Mouse (Mus musculus) brain, embryonic 14.5 days (tissue): ENCODE data around the gene Sem1. TPM values are rescaled to one million over a fixed set of nuclear protein-coding genes. Genes with fewer than 3 reads are reported as not detected.

Experiments
- DNase-seq: peaks from one replicate; pipeline ENCODE4 v3.0.0-alpha.2; 2011; ENCODE audit warnings: low read depth
- CTCF ChIP-seq: fragments of 200-500 bp; IDR thresholded peaks from 2 replicates; pipeline ENCODE4 v1.5.1; 2012; ENCODE audit warnings: inconsistent platforms, mild to moderate bottlenecking, moderate library complexity, borderline replicate concordance; ENCODE audit not compliant: insufficient read depth, insufficient read length; ENCODE audit errors: extremely low read depth
- POLR2A ChIP-seq: fragments of 200-500 bp; IDR thresholded peaks from 2 replicates; pipeline ENCODE4 v1.6.1; 2012; ENCODE audit warnings: mild to moderate bottlenecking, inconsistent platforms, borderline replicate concordance; ENCODE audit not compliant: poor library complexity, insufficient read depth, insufficient read length, severe bottlenecking; ENCODE audit errors: extremely low read depth
- polyA plus RNA-seq: library from polyadenylated mRNA; depleted of rRNA; stranded (reverse); fragments of >200 nt; gene quantifications from 2 replicates; pipeline ENCODE4 v1.2.3, GENCODE M21; 2012; rRNA removed

Gene Sem1
- 72.6 and 91.5 TPM in 2 replicates for polyA plus RNA-seq

GRCm38 (mm10) chr6:6578304-6579149, at the start of gene Sem1:
Sem1 (minus strand) TSS chr6:6578663.
- DNase-seq = peak; percentile 98
- TF ChIP-seq POLR2A (peak; percentile 56; the same call in 1 of the 2 replicates), CTCF (no peak)

DNA sequence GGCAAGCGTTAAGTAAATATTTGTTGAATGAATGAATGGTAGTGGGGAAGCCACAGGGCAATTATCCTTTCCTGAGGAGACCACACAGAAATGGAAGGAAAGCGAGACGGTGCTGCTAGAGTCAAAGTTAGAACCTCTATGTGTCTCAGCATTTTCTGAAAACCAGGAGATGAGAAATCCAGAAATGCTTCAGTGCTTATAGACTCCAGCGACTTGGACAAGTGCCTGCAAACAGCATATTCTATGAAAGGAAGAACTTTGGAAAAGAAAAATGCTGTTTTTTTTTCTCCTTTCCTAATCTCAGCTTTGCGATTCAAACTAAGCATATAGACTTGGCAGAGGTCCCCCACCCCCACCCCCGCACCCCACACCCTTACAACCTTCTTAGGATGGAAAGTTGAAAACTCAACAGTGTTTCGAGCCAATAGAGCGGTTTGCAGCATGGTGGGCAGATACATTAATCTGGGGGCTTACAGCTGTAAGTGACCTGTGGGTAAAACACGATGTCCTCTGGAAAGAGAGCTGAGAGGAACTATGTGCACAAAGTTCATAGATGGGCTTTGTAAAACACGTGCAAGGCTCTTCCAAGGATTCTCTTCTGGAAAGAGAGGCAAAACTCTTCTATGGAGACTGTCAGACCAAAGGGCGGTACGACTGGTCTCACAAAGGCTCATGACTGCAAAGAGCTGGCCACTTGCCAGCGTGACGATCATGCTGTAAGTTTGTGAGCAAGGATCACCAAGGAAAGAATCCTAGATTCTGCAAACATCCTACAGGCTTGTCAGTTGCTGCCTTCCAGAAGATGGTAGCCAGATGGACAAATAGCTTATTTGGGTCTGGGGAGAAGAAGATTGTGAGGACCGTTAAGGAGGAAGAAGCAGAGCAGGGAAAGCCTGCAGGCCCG, 44.6 kb upstream of the Sem1 start:
- no peak for TF ChIP-seq POLR2A
- TF ChIP-seq CTCF = no peak
- DNase-seq = peak; percentile 77

DNA sequence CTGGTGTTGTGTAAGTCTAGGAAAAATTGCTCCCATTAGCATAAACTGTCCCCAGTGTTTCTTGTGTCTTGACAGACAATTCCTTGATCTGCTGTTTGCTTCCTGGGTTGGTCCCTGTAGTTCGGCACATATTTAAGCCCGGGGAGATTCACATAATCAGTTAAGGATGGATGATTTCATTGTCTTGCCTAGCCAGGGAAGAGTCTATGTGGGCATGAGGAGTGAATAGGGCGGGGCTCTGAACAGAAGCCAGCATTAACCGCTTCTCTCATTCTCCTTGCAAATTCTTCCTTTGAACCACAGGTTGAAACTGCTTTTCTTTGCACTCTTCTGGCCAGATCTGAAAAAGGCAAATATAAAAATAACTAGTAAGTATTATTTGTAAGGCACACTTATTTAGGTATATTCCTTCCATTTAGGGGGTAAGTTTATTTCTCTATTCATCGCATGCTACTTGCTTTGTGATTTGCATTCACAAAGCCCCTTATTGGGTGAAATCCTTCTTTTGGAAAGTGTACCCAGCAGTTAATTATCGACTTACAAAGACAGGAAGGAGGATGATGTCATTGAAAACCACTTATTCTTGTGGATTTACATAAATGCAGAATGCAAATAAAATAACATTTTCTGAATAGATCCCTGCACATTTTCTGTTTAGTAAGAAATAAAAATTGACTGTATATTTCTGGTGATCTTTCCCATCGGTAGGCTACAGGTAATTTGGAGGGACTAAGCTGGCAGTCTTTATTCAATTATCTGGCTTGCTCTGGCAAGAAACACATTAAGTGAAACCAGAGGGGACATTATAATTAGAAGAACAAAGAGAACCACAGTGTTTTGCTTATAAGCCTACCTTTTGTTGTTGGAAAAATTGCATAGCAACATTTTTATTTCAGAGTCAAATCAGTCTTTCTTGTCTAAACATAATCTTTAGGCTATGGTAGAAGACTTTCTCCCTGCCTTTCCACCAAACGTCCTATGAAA, 25.4 kb upstream of the Sem1 start:
- TF ChIP-seq CTCF (no peak), POLR2A (no peak)
- DNase-seq = peak; percentile 90

- no peak for TF ChIP-seq CTCF
- TF ChIP-seq POLR2A = no peak
- no peak for DNase-seq
Measured at GRCm38 (mm10) chr6:6586313-6586712, 7.8 kb upstream of the Sem1 start.

DNA sequence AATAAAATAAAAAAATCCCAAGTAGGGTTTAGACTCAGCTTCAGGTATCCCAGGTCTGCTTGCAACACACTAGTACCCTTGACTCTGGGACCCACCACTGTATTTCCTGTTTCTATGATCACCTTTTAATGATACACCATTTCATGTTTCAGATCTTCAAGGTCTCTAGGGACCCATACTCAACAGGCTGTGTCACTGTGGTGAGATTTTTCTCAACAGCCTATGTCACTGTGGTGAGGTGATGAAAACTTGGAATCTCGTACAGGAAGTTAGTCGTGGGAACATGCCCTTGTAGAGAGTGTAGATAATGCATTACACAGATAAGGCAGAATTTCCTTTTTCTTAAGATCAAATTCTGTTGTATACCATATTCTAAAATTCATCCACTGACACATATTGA, 3.4 kb upstream of the Sem1 start:
- TF ChIP-seq CTCF (no peak), POLR2A (no peak)
- DNase-seq = no peak

- no peak for DNase-seq
- TF ChIP-seq CTCF = no peak
- no peak for TF ChIP-seq POLR2A
Measured at GRCm38 (mm10) chr6:6577741-6578284, 650 bp downstream of the Sem1 start.

- no peak for TF ChIP-seq CTCF
- no peak for TF ChIP-seq POLR2A
- no peak for DNase-seq
Measured at GRCm38 (mm10) chr6:6577291-6577690, 1.2 kb downstream of the Sem1 start.

DNA sequence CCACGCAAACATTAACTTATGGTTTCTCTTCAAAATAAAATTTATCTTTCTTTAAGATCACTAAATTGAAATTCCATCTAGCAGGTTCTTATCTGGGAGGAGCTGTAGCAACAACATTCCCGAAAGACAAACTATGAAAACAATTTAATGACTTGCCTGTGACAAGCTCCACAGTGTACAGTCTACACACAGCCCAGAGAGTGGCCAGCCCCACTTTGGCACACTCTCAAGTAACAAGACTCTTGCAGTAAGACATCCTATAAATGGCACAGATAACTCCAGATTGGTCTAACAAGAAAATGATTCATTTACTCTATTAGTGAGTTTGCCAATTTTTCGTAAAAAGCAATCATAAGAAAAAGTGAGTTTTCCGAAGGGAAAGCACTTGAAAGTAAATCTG, 2.7 kb downstream of the Sem1 start:
- DNase-seq = peak; percentile 28
- no peak for TF ChIP-seq CTCF

- TF ChIP-seq CTCF (no peak), POLR2A (no peak)
- DNase-seq = no peak
Measured at GRCm38 (mm10) chr6:6568436-6568835, 10.0 kb downstream of the Sem1 start.

DNA sequence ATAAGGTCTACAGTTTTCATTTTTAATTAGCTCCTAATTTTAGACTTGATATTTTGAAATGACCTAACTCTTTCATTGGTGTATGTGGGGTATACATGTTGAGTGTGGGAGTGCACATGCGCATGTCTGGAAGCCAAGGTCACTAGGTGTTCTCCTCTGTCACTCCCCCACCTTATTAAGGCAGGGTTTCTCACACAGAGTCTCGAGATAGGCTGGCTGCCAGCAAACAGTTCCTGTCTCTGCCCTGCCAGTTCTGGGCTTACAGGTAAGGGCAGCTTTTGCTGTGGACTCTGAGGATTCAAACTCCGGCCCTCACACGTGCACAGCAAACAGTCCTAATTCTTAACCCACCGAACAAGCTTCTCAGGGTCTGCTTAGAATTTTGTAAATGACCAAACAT, 14.8 kb downstream of the Sem1 start:
- TF ChIP-seq POLR2A = no peak
- TF ChIP-seq CTCF = no peak
- no peak for DNase-seq
